ENCODE assay signal across 20 mouse cellular contexts in genomic region chr17:45904251-45904650, GRCm38 (mm10).
A peak's percentile ranks its signal among the peaks of the same experiment; 100 is the strongest.
DNase-seq lines count a peak whose midpoint lies in the region; ATAC-seq lines count a peak whose summit lies in the region.
"Had no signal": no experiment of that assay in that cellular context is flagged by ENCODE, and none has a peak within 500 bp of the region (broad histone marks: within the 10 kb centered on the region; RNA-seq: fewer than 3 reads in every experiment).

No protein-coding gene starts in this region.

- peak; percentile 23 to 26 for DNase-seq in layer of hippocampus, adult 8-10 months (ENCODE audit: low spot score in 2 of 2)
- DNase-seq in layer of hippocampus, adult 9-10 months (ENCODE audit: low spot score) = no peak
- peak; percentile 61 to 75 for DNase-seq in left cerebral cortex, postnatal 14 days (ENCODE audit: low spot score in 2 of 2)
- peak; percentile 32 to 64 for DNase-seq in right cerebral cortex, postnatal 36 days (ENCODE audit: low spot score in 2 of 2)
- no peak for DNase-seq in natural killer cell, adult 2 months (ENCODE audit: low spot score in 2 of 2)
- DNase-seq in kidney, postnatal 25 days = no peak
- DNase-seq: adrenal gland, postnatal 36 days; cerebellum, adult 18-20 months; cerebellum, postnatal 25 days; gastrocnemius, postnatal 25 days; heart, adult 2 months; kidney, adult 18-20 months; lung, adult 18-20 months; lung, postnatal 10 days; spleen, adult 18-20 months; thymus, postnatal 14 days had no signal

- intact Hi-C loops in left cerebral cortex, postnatal 14 days (cut with DNase I) = no loop called here

- ATAC-seq in frontal cortex, adult (ENCODE audit: low TSS enrichment) = peak; percentile 96
- ATAC-seq in activated CD4-positive, CD25-positive, alpha-beta regulatory T cell, adult 4 months = no peak
- ATAC-seq: inflammation-experienced regulatory T-cells, adult 6 months; liver, embryonic 12.5 days had no signal

Comparison
In these comparisons a context has a peak if more than half of its experiments do, and no peak if none do; other contexts are left out.
1. DNase-seq: peak in layer of hippocampus, adult 8-10 months (2 of 2), left cerebral cortex, postnatal 14 days (2 of 2) and right cerebral cortex, postnatal 36 days (2 of 2); none in layer of hippocampus, adult 9-10 months (single experiment), natural killer cell, adult 2 months (0 of 2) and kidney, postnatal 25 days (0 of 2).